Mouse (Mus musculus) ES-E14 (cell line): ENCODE results near the gene Nudt19. TPM values are rescaled to one million over a fixed set of nuclear protein-coding genes. Genes with fewer than 3 reads are reported as not detected.

ENCODE experiments used
- DNase-seq: peaks from one replicate; pipeline ENCODE4 v3.0.0-alpha.2; 2013; ENCODE audit warnings: low read depth, low spot score
- H3K27ac ChIP-seq: 2 replicates; pipeline ENCODE4 v1.5.1; 2012; ENCODE audit warnings: low read depth, mild to moderate bottlenecking, low read length, moderate library complexity, mixed read lengths; ENCODE audit not compliant: poor library complexity, insufficient read depth, severe bottlenecking
- H3K36me3 ChIP-seq: 2 replicates; pipeline ENCODE4 v1.6.1; 2012; ENCODE audit warnings: mild to moderate bottlenecking, low read length, moderate library complexity, mixed read lengths; ENCODE audit not compliant: control insufficient read depth, poor library complexity, insufficient read depth, severe bottlenecking
- H3K4me1 ChIP-seq, 2 experiments: fragments of 150-350 bp in 1 of 2; sonication (generic) in 1 of 2; 2 replicates each; pipeline ENCODE4 v1.6.1; 2012; ENCODE audit warnings: low read length in 2 of 2, mild to moderate bottlenecking in 1 of 2, mixed read lengths in 1 of 2; ENCODE audit not compliant: control insufficient read depth in 2 of 2, insufficient read depth in 2 of 2, poor library complexity in 1 of 2
- H3K4me3 ChIP-seq, 2 experiments: fragments of 150-350 bp in 1 of 2; sonication (generic) in 1 of 2; 2 replicates each; pipeline ENCODE4 v1.5.1; 2012; ENCODE audit warnings: low read length in 2 of 2, low read depth in 1 of 2, mild to moderate bottlenecking in 1 of 2, mixed read lengths in 1 of 2; ENCODE audit not compliant: insufficient read depth in 1 of 2, poor library complexity in 1 of 2, severe bottlenecking in 1 of 2
- H3K9ac ChIP-seq: 2 replicates; pipeline ENCODE4 v1.6.1; 2012; ENCODE audit warnings: low read depth, mild to moderate bottlenecking, low read length, mixed read lengths; ENCODE audit not compliant: poor library complexity, insufficient read depth, severe bottlenecking
- H3K9me3 ChIP-seq: fragments of 150-350 bp; sonication (generic); 2 replicates; pipeline ENCODE4 v1.6.1; 2012; ENCODE audit warnings: low read depth, mild to moderate bottlenecking, low read length; ENCODE audit not compliant: control insufficient read depth, insufficient read depth
- CHD2 ChIP-seq: IDR thresholded peaks from 2 replicates; pipeline ENCODE4 v1.6.1; 2014; ENCODE audit warnings: mild to moderate bottlenecking, low read depth, low read length, inconsistent platforms
- HCFC1 ChIP-seq: IDR thresholded peaks from 2 replicates; pipeline ENCODE4 v1.6.1; 2012; ENCODE audit warnings: low read length, inconsistent platforms, borderline replicate concordance; ENCODE audit not compliant: insufficient read depth
- MAFK ChIP-seq: IDR thresholded peaks from 2 replicates; pipeline ENCODE4 v1.6.1; 2014; ENCODE audit warnings: mild to moderate bottlenecking, low read depth, low read length, inconsistent platforms; ENCODE audit not compliant: insufficient read depth
- ZC3H11A ChIP-seq: IDR thresholded peaks from 2 replicates; pipeline ENCODE4 v1.6.1; 2012; ENCODE audit warnings: low read depth, mild to moderate bottlenecking, inconsistent platforms, low read length, borderline replicate concordance
- ZNF384 ChIP-seq: IDR thresholded peaks from 2 replicates; pipeline ENCODE4 v1.6.1; 2012; ENCODE audit warnings: low read depth, low read length, inconsistent platforms
- in situ Hi-C, 2 experiments: fragments of 600-800 bp; cut with MboI; formaldehyde crosslinking; loops; one replicate each; pipeline ENCODE4 v1.15.1; 2025; ENCODE audit warnings: low sequenced_read_pairs in 2 of 2, inconsistent platforms in 1 of 2; ENCODE audit not compliant: unreplicated experiment in 2 of 2
- total RNA-seq: library from RNA; depleted of rRNA; stranded (reverse); fragments of 300-350 nt; gene quantifications from 2 replicates; pipeline ENCODE4 v1.2.3, GENCODE M21; 2012

The Nudt19 gene
- total RNA-seq, 1 experiment = 30.0 TPM

DNA sequence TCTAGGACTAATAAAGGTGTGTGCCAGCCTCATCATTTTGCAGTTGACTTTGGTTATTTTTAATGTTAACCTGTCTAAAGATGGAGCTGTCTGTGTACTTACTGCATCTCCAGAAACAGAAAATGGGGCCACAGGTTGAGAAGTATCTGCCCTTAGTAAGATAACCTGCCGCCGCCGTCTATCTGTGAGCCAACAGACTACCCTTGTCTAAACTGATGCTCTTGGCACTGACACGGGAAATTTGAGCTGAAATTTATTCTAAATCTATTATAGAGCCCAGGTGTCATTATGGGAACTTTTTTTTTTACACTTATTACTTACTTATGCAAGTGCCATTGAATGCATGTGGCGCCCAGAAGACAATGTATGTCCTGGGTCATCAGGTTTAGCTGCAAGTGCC lies 801 bp upstream of the Nudt19 start:
- in situ Hi-C loops = no loop called here
- H3K4me1 ChIP-seq = peaks cover 0 to 4% of the 10 kb centered on the region in 2 experiments; a peak in 1 of 4 replicates
- H3K9ac ChIP-seq = no peak overlapping the region
- no peak overlapping the region for H3K4me3 ChIP-seq
- TF ChIP-seq MAFK = no peak
- no peak for TF ChIP-seq ZNF384
- TF ChIP-seq ZC3H11A = no peak
- no peak for TF ChIP-seq CHD2
- no peak for TF ChIP-seq HCFC1
- H3K27ac ChIP-seq = no peak overlapping the region
- no peaks in the 10 kb centered on the region for H3K36me3 ChIP-seq
- H3K9me3 ChIP-seq = no peaks in the 10 kb centered on the region
- no peak for DNase-seq

DNA sequence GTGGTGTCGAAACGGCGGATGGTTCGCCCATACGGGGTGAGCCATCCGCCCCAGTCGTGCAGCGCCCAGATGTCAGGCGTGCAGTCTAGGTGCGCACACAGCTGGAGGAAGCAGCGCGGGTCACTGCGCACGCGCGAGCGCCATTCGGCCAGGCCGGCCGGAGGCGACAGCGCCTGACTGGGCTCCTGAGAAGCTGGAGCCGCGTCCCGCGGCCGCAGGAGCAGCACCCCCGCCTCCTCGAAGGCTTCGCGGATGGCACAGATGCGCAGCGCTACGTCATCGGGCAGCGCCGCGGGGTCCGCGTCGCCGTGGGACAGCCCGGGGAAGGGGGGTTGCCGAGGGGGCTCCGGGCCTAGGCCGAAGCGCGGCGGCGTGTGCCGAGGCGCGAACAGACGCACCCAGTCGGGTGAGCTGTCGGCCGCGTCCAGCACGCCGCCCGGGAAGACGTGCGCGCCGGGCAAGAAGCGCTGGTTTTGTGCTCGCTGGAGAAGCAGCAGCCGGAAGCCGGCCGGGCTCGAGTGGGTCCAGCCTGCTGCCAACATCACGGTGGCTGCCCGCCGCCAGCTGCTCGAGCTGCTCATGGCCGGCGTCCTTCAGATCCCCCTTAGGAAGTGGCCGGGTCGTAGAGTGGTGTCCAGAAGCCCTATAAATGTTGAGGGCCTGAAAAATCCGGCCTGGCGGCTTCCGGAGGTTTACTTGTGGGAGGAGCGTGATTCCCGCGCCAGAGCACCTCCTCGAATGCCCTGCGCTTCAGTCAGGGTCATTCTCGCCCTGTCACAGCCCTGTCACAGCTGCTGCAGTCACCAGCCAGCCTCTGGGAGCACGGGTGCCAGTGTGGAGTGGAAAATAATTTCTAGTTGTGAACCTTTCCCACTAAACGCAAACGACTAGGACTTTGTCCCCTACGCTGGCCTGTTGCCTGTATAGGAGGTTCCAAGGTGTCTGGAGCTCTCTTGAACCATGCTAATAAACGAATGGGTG lies 590 bp downstream of the Nudt19 start:
- Histone ChIP-seq H3K4me3 (peak overlapping the region; percentile 83 to 91), H3K27ac (peak overlapping the region; percentile 89), H3K9ac (peak overlapping the region; percentile 96), H3K9me3 (no peaks in the 10 kb centered on the region), H3K4me1 (peaks cover 0 to 4% of the 10 kb centered on the region in 2 experiments; a peak in 1 of 4 replicates), H3K36me3 (peaks cover 9% of the 10 kb centered on the region)
- peak; percentile 69; the same call in 1 of the 2 replicates for TF ChIP-seq HCFC1
- no peak for TF ChIP-seq ZC3H11A
- no peak for TF ChIP-seq ZNF384
- TF ChIP-seq MAFK = no peak
- in situ Hi-C loops = no loop called here
- DNase-seq = peak; percentile 85

DNA sequence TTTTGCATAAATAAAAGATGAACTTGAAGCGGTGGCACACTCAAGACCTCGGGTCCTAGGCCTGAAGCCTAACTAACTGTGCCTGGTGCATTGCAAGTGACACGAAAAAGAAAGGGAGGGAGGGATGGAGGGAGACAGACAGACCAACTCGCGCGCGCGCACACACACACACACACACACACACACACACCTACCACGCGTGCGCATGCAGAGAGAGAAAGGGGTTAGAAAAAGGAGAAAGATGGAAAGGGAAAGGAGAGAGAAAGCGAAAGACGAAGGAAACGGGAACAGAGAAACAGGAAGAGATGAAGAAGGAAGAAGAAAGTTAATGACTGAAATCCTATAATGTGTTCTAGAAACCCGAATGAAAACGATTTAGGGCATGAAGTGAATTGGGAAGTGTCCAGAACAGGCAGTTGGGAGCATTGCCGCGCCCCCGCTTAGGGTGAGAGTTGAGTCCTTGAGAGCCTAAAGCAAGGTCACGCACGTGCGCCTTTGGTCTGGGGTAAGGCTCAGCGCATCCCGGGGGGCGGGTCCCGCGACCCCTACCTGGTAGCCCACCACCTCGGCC lies 1.4 kb downstream of the Nudt19 start:
- in situ Hi-C loops = no loop called here
- peak overlapping the region; percentile 96 for H3K9ac ChIP-seq
- H3K36me3 ChIP-seq = peaks cover 10% of the 10 kb centered on the region
- peaks cover 0 to 4% of the 10 kb centered on the region in 2 experiments; a peak in 1 of 4 replicates for H3K4me1 ChIP-seq
- TF ChIP-seq ZNF384 = no peak
- TF ChIP-seq CHD2 = no peak
- TF ChIP-seq MAFK = no peak
- no peaks in the 10 kb centered on the region for H3K9me3 ChIP-seq
- DNase-seq = no peak
- peak overlapping the region; percentile 83 to 91 for H3K4me3 ChIP-seq
- H3K27ac ChIP-seq = peak overlapping the region; percentile 78

DNA sequence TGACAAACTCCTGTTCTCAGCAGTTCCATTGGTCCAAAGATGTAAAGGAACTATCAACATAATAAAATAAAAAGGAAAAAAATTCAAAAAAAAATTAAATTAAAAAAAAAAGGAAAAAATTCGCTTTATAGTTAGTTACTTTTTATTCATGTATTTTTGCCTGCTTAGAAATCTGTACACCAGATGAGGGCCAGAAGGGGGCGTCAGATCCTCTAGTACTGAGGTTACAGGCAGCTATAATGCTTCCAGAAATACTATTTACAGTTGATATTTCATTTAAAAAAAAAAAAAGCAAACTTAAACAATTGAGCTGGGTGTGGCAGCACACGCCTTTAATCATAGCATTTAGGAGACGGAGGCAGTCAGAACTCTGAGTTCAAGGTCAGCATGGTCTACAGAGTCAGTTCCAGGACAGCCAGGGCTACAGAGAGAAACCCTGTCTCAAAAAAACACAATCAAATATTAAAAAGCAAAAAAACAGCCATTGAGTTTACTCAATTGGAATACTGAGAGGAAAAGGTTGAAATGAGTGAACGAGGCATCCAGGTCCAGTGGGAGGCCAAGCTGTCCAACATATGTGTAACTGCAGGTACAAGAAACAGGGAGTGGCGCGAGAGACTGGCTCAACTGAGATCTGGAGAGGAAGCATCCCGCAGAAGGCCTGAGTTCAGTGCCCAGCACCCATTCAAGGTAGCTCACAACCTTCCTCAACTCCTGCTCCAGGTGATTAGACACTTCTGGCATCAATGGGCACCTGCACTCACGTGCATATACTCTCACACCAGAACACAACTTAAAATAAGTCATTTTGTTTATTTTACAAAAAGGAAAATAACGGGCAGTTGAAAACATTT lies 2.1 kb downstream of the Nudt19 start:
- peak overlapping the region; percentile 83 to 91 for H3K4me3 ChIP-seq

More for the DNA sequence above, 2.1 kb downstream of the Nudt19 start:
- in situ Hi-C loops = no loop called here
- H3K9me3 ChIP-seq = no peaks in the 10 kb centered on the region
- H3K4me1 ChIP-seq = peaks cover 0 to 2% of the 10 kb centered on the region in 2 experiments; a peak in 1 of 4 replicates
- TF ChIP-seq ZC3H11A = no peak
- TF ChIP-seq CHD2 = no peak
- no peak for TF ChIP-seq ZNF384
- TF ChIP-seq HCFC1 = no peak
- TF ChIP-seq MAFK = no peak
- H3K36me3 ChIP-seq = peaks cover 13% of the 10 kb centered on the region
- H3K27ac ChIP-seq = no peak overlapping the region
- no peak for DNase-seq
- no peak overlapping the region for H3K9ac ChIP-seq
